Mouse (Mus musculus): ENCODE measurements around the gene Ccdc115. TPM values are rescaled to one million over a fixed set of nuclear protein-coding genes. Genes with fewer than 3 reads are reported as not detected.
"Not testable (repeated sequence)": the region's sequence is repeated elsewhere in the genome, so short reads cannot be mapped to it uniquely, and the experiment has no call there.

Gene Ccdc115
- polyA plus RNA-seq, 1 experiment from 2014 or later = 78.3 TPM

- Histone ChIP-seq H3K9me3 (ENCODE audit: control insufficient read depth, low read length) (no peaks in the 10 kb centered on the region), H3K36me3 (ENCODE audit: control insufficient read depth, insufficient read depth, low read length) (peaks cover 23% of the 10 kb centered on the region), H3K9ac (ENCODE audit: low read length) (no peak overlapping the region), H3K4me3 (ENCODE audit: low read depth, low read length) (no peak overlapping the region), H3K27me3 (ENCODE audit: control insufficient read depth, insufficient read depth, low read length) (no peaks in the 10 kb centered on the region), H3K4me2 (no peak overlapping the region), H3K27ac (ENCODE audit: low read depth, low read length) (no peak overlapping the region), H3K4me1 (ENCODE audit: control insufficient read depth, insufficient read depth, low read length) (peaks cover 10% of the 10 kb centered on the region)
- 93% methylated on average over 6 of the region's 6 CpGs for WGBS
- DNase-seq (ENCODE audit: low spot score, missing footprints) (no peak), ATAC-seq (ENCODE audit: low FRiP score) (no peak)
Observed at GRCm38 (mm10) chr1:34443124-34443523, 3.7 kb upstream of the Ccdc115 start.

GRCm38 (mm10) chr1:34439961-34440630, 624 bp upstream of the Ccdc115 start:
- 9% methylated on average over 31 of the region's 31 CpGs for WGBS
- peak overlapping the region; percentile 72 for H3K4me2 ChIP-seq
- H3K9ac ChIP-seq (ENCODE audit: low read length) = peak overlapping the region; percentile 71
- H3K4me3 ChIP-seq (ENCODE audit: low read depth, low read length) = peak overlapping the region; percentile 71
- H3K36me3 ChIP-seq (ENCODE audit: control insufficient read depth, insufficient read depth, low read length) = peaks cover 21% of the 10 kb centered on the region
- peaks cover 10% of the 10 kb centered on the region for H3K4me1 ChIP-seq (ENCODE audit: control insufficient read depth, insufficient read depth, low read length)
- ATAC-seq (ENCODE audit: low FRiP score) (peak; percentile 43), DNase-seq (ENCODE audit: low spot score, missing footprints) (no peak)
- no peaks in the 10 kb centered on the region for H3K9me3 ChIP-seq (ENCODE audit: control insufficient read depth, low read length)
- H3K27me3 ChIP-seq (ENCODE audit: control insufficient read depth, insufficient read depth, low read length) = no peaks in the 10 kb centered on the region
- no peak overlapping the region for H3K27ac ChIP-seq (ENCODE audit: low read depth, low read length)

GRCm38 (mm10) chr1:34438381-34439051, 956 bp downstream of the Ccdc115 start:
- Histone ChIP-seq H3K9me3 (ENCODE audit: control insufficient read depth, low read length) (no peaks in the 10 kb centered on the region), H3K9ac (ENCODE audit: low read length) (peak overlapping the region; percentile 67), H3K4me2 (peak overlapping the region; percentile 55), H3K27ac (ENCODE audit: low read depth, low read length) (no peak overlapping the region), H3K4me3 (ENCODE audit: low read depth, low read length) (peak overlapping the region; percentile 71), H3K4me1 (ENCODE audit: control insufficient read depth, insufficient read depth, low read length) (peaks cover 14% of the 10 kb centered on the region), H3K27me3 (ENCODE audit: control insufficient read depth, insufficient read depth, low read length) (no peaks in the 10 kb centered on the region), H3K36me3 (ENCODE audit: control insufficient read depth, insufficient read depth, low read length) (peaks cover 6% of the 10 kb centered on the region)
- ATAC-seq (ENCODE audit: low FRiP score) = no peak
- WGBS = 45% methylated on average over 16 of the region's 20 CpGs
- peak; percentile 79 for DNase-seq (ENCODE audit: low spot score, missing footprints)

GRCm38 (mm10) chr1:34437366-34437765, 2.1 kb downstream of the Ccdc115 start:
- H3K4me2 ChIP-seq; ATAC-seq (ENCODE audit: low FRiP score); H3K27me3 ChIP-seq (ENCODE audit: control insufficient read depth, insufficient read depth, low read length); H3K4me3 ChIP-seq (ENCODE audit: low read depth, low read length); H3K36me3 ChIP-seq (ENCODE audit: control insufficient read depth, insufficient read depth, low read length); H3K27ac ChIP-seq (ENCODE audit: low read depth, low read length); H3K9ac ChIP-seq (ENCODE audit: low read length); H3K9me3 ChIP-seq (ENCODE audit: control insufficient read depth, low read length): not testable (repeated sequence)
- peaks cover 17% of the 10 kb centered on the region for H3K4me1 ChIP-seq (ENCODE audit: control insufficient read depth, insufficient read depth, low read length)
- DNase-seq (ENCODE audit: low spot score, missing footprints) = peak; percentile 45
- WGBS = 89% methylated on average over 8 of the region's 8 CpGs

GRCm38 (mm10) chr1:34436374-34436773, 3.1 kb downstream of the Ccdc115 start:
- no peak overlapping the region for H3K27ac ChIP-seq (ENCODE audit: low read depth, low read length)
- ATAC-seq (ENCODE audit: low FRiP score) (no peak), DNase-seq (ENCODE audit: low spot score, missing footprints) (no peak)
- H3K4me1 ChIP-seq (ENCODE audit: control insufficient read depth, insufficient read depth, low read length) = peaks cover 17% of the 10 kb centered on the region
- H3K4me2 ChIP-seq = no peak overlapping the region
- H3K36me3 ChIP-seq (ENCODE audit: control insufficient read depth, insufficient read depth, low read length) = no peaks in the 10 kb centered on the region
- no peaks in the 10 kb centered on the region for H3K27me3 ChIP-seq (ENCODE audit: control insufficient read depth, insufficient read depth, low read length)
- peaks cover 7% of the 10 kb centered on the region; the same call in 1 of the 2 replicates for H3K9me3 ChIP-seq (ENCODE audit: control insufficient read depth, low read length)
- WGBS = 85% methylated on average over 3 of the region's 3 CpGs
- no peak overlapping the region for H3K4me3 ChIP-seq (ENCODE audit: low read depth, low read length)
- no peak overlapping the region for H3K9ac ChIP-seq (ENCODE audit: low read length)

- peak overlapping the region; percentile 75; the same call in 1 of the 2 replicates for H3K9ac ChIP-seq (ENCODE audit: low read length)
- H3K4me3 ChIP-seq (ENCODE audit: low read depth, low read length) = peak overlapping the region; percentile 51
- ATAC-seq (ENCODE audit: low FRiP score) (no peak), DNase-seq (ENCODE audit: low spot score, missing footprints) (peak; percentile 92)
- peaks cover 15% of the 10 kb centered on the region for H3K4me1 ChIP-seq (ENCODE audit: control insufficient read depth, insufficient read depth, low read length)
- no peaks in the 10 kb centered on the region; the same call in 1 of the 2 replicates for H3K36me3 ChIP-seq (ENCODE audit: control insufficient read depth, insufficient read depth, low read length)
- H3K9me3 ChIP-seq (ENCODE audit: control insufficient read depth, low read length) = peaks cover 15% of the 10 kb centered on the region; the same call in 1 of the 2 replicates
- peak overlapping the region; percentile 47 for H3K4me2 ChIP-seq
- WGBS = 34% methylated on average over 8 of the region's 8 CpGs
- H3K27ac ChIP-seq (ENCODE audit: low read depth, low read length) = peak overlapping the region; percentile 71
- H3K27me3 ChIP-seq (ENCODE audit: control insufficient read depth, insufficient read depth, low read length) = no peaks in the 10 kb centered on the region
Observed at GRCm38 (mm10) chr1:34435371-34436120, 3.9 kb downstream of the Ccdc115 start.

- H3K36me3 ChIP-seq (ENCODE audit: control insufficient read depth, insufficient read depth, low read length) = no peaks in the 10 kb centered on the region; the same call in 1 of the 2 replicates
- under 1% methylated on average over 30 of the region's 30 CpGs for WGBS
Observed at GRCm38 (mm10) chr1:34434660-34435160, 4.8 kb downstream of the Ccdc115 start.

GRCm38 (mm10) chr1:34433891-34434521, 5.5 kb downstream of the Ccdc115 start:
- WGBS = 6% methylated on average over 19 of the region's 19 CpGs
- peaks cover 12% of the 10 kb centered on the region for H3K4me1 ChIP-seq (ENCODE audit: control insufficient read depth, insufficient read depth, low read length)
- H3K36me3 ChIP-seq (ENCODE audit: control insufficient read depth, insufficient read depth, low read length) = no peaks in the 10 kb centered on the region; the same call in 1 of the 2 replicates
- peak overlapping the region; percentile 47 for H3K4me2 ChIP-seq
- H3K9me3 ChIP-seq (ENCODE audit: control insufficient read depth, low read length) = peaks cover 25% of the 10 kb centered on the region; the same call in 1 of the 2 replicates
- no peak for ATAC-seq (ENCODE audit: low FRiP score)
- H3K27ac ChIP-seq (ENCODE audit: low read depth, low read length) = no peak overlapping the region
- no peaks in the 10 kb centered on the region for H3K27me3 ChIP-seq (ENCODE audit: control insufficient read depth, insufficient read depth, low read length)
- peak overlapping the region; percentile 51 for H3K4me3 ChIP-seq (ENCODE audit: low read depth, low read length)
- peak overlapping the region; percentile 54; the same call in 1 of the 2 replicates for H3K9ac ChIP-seq (ENCODE audit: low read length)
- peak; percentile 91 for DNase-seq (ENCODE audit: low spot score, missing footprints)

More at GRCm38 (mm10) chr1:34434660-34435160, 4.8 kb downstream of the Ccdc115 start:
- H3K27me3 ChIP-seq (ENCODE audit: control insufficient read depth, insufficient read depth, low read length) = no peaks in the 10 kb centered on the region
- peak overlapping the region; percentile 47 for H3K4me2 ChIP-seq
- H3K4me1 ChIP-seq (ENCODE audit: control insufficient read depth, insufficient read depth, low read length) = peaks cover 12% of the 10 kb centered on the region
- H3K27ac ChIP-seq (ENCODE audit: low read depth, low read length) = peak overlapping the region; percentile 71
- peak overlapping the region; percentile 51 for H3K4me3 ChIP-seq (ENCODE audit: low read depth, low read length)
- peak; percentile 99 for DNase-seq (ENCODE audit: low spot score, missing footprints)
- peak overlapping the region; percentile 75 for H3K9ac ChIP-seq (ENCODE audit: low read length)
- peaks cover 19% of the 10 kb centered on the region; the same call in 1 of the 2 replicates for H3K9me3 ChIP-seq (ENCODE audit: control insufficient read depth, low read length)
- peak; percentile 20; the same call in 1 of the 2 replicates for ATAC-seq (ENCODE audit: low FRiP score)
